Mouse (Mus musculus) common myeloid progenitor, adult 5-6 weeks (primary cell): ENCODE results near the gene Mthfsd. TPM values are rescaled to one million over a fixed set of nuclear protein-coding genes. Genes with fewer than 3 reads are reported as not detected.

ENCODE experiments used
- ATAC-seq: replicated peaks from 2 replicates; pipeline ENCODE4 v1.8.0; 2016; ENCODE audit warnings: low read depth, mild to moderate bottlenecking, moderate TSS enrichment, inconsistent platforms; ENCODE audit not compliant: poor library complexity, severe bottlenecking
- total RNA-seq: library from RNA; stranded (forward); fragments of 200-1000, 187-1606 nt; gene quantifications from 2 replicates; pipeline ENCODE4 v1.2.3, GENCODE M21; 2017

The Mthfsd gene
- total RNA-seq, 1 experiment from 2014 or later, result 12.0 TPM

DNA sequence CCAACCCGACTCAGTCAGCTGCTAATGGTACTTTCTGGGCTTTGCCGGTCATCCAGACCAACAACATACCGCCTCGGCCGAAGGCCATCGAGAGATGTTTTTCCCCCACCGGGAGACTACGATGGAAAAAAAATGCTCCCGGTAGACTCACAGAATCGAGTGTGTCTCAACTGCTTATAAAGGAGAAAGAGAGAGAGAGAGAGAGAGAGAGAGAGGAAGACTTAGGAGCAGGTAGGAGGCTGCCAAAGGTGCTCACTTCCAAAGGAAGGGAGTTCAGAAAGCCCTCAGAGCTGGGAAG, 33.4 kb downstream of the Mthfsd start:
- no peak for ATAC-seq

- no peak for ATAC-seq
These were observed 33.9 kb downstream of the Mthfsd start for GRCm38 (mm10) chr8:121074108-121074847.

GRCm38 (mm10) chr8:121073174-121074107, 34.8 kb downstream of the Mthfsd start:
- ATAC-seq, result no peak

DNA sequence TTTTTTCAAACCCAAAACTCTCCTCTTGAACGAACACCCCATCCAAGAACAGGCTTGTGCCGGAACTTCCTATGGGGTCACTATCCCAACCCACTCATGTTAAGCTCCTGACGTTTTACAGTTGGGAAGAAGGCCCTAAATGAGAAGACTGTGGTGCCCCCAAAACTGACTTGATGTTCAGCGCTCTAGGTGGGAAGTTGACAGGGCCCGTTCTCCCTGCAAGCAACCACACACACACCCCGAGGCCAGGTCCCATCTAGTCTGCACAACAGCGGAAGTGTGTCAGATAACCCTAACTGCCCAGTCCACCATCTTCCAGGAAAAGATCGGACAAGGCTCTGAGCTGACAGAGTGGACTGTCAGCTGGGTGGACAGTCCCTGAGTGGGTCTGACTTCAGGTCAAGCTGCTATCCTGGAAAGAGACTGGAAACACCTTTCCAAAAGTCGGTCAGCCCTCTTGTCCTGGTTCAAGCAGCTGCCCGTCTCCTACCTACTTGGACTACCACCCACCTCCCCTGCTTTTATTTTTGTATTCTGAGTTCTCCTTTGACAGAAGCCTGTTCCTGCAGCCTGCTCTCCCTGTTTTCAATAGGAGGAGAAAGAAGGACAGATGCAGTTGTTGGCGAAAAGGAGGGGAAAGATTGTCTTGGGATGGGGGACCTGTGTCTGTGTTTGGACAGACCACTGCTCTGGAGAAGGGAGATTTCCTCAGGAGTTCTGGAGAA, 35.6 kb downstream of the Mthfsd start:
- ATAC-seq, result no peak

DNA sequence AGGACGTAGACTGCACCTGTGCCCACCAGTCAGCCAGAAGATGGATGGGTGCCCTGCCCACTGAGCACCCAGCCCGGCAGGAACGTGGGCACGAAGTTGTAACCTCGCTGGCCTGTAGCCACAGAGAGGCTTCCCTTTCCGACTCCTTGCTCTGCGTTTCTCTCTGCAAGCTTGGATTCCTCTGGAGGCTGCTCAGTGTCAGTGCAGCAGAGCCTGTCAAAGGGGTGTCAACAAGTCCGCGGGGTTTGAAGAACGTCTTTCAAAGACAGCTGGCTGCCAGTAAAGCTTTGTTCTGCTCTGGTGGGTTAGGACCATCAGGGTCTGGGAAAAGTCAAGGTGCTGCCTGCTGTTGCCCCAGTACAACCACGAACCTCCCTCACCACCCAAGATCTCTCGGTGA, 36.7 kb downstream of the Mthfsd start:
- ATAC-seq, result no peak

DNA sequence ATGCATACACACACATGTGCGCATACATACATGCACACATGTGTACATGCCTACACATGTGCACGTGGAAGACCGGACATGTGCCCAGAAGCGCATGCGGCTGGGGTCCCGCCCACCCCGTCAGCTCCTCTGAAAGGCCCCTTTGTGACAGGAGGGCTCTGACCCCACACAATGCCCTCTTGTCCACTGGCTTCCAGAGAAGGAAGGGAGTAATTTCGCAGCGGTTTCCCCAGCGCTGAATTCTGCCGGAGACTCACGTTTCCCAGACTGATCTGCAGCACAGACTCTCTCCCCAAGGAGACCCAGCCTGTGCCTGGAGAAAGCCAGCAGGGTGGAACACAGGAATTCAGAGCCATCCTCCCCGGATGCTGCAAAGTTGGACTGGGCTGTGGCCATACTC, 44.5 kb downstream of the Mthfsd start:
- no peak for ATAC-seq

DNA sequence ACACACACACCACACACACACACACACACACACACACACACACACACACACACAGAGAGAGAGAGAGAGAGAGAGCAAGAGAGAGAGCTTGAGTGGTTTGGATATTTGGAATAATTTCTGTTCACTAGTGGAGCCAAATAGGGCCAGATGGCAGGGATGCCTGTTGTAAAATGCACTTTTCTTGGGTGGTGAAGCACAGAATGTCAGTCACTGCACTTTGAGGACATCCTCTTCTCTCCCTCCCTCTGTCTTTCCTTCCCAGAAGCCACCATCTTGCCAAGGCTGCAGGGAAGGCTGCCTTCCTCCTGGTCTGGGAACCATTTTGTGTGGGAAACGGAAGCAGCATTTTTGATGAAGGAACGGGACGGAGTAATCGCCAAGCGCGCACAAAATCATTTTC, 45.7 kb downstream of the Mthfsd start:
- no peak for ATAC-seq

GRCm38 (mm10) chr8:121059098-121059497, 49.1 kb downstream of the Mthfsd start:
- ATAC-seq, result no peak

DNA sequence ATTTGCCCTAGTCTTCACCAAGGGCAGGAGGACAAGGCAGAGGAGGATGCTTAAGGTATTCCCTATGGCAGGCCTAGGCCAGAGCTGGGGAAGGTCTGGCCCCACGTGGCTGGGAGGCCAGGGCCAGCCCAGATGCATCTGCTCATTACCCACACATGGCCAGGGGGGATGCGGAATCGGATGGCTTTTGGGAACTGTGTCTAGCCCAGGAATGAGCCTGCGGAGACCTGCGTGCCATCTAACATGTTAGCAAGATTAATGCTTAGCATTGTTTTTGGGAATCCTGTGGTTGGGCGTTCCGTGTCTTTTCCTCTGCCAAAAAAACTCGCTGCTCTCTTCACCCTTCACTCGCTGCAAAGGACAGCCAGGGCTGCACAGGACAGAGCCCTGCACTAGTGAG, 50.1 kb downstream of the Mthfsd start:
- ATAC-seq, result no peak

DNA sequence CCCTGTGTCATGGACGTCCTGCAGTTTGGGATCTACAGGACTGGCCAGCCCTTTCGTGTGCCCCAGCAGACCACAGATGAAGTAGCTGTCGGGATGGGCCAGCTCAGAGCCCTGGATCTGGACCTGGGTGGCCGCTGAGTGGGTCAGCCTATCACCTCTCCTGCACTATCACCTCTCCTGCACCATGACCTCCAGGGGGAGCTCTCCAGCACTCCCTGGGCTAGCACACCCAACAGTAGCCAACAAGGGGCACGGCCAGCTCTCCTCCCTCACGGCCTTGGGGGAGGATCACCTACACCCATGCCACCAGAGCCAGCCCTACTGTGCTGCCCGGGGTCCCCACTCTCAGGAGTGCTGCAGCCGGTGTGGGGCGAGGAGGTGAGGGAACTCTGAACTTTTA, 60.8 kb downstream of the Mthfsd start:
- ATAC-seq, result no peak

GRCm38 (mm10) chr8:121043719-121044440, 64.3 kb downstream of the Mthfsd start:
- ATAC-seq, result no peak

Other genes with a start within 250 kb of the Mthfsd start
- not detected in 2 replicates for gene Foxf1, start 24.0 kb downstream of the Mthfsd start, total RNA-seq
- gene Foxc2, start 7.8 kb upstream of the Mthfsd start, total RNA-seq, result not detected in 2 replicates
- not detected in 2 replicates for gene Foxl1, start 19.5 kb upstream of the Mthfsd start, total RNA-seq